Mouse (Mus musculus) limb, embryonic 15.5 days (tissue): ENCODE results near the gene Enthd1. TPM values are rescaled to one million over a fixed set of nuclear protein-coding genes. Genes with fewer than 3 reads are reported as not detected.
A peak's percentile ranks its signal among the peaks of the same experiment; 100 is the strongest.

Experiments used
- ATAC-seq: fragments of 200-750 bp; cut with Nextera tagmentation; 2 replicates; pipeline ENCODE4 v1.8.0; 2017; ENCODE audit warnings: low read depth, moderate TSS enrichment; ENCODE audit not compliant: insufficient number of reproducible peaks, low FRiP score, low TSS enrichment
- H3K27ac ChIP-seq: fragments of 300-500 bp; sonication (generic); 2 replicates; pipeline ENCODE4 v1.5.1; 2015; ENCODE audit warnings: moderate library complexity, mild to moderate bottlenecking, inconsistent platforms
- H3K27me3 ChIP-seq: fragments of 300-500 bp; sonication (generic); 2 replicates; pipeline ENCODE4 v1.6.1; 2015; ENCODE audit warnings: inconsistent platforms
- H3K36me3 ChIP-seq: fragments of 300-500 bp; sonication (generic); 2 replicates; pipeline ENCODE4 v1.6.1; 2015; ENCODE audit warnings: inconsistent platforms
- H3K4me1 ChIP-seq: fragments of 300-500 bp; sonication (generic); 2 replicates; pipeline ENCODE4 v1.6.1; 2015; ENCODE audit warnings: inconsistent platforms
- H3K4me2 ChIP-seq: fragments of 300-500 bp; sonication (generic); 2 replicates; pipeline ENCODE4 v1.6.1; 2015; ENCODE audit warnings: mild to moderate bottlenecking, inconsistent platforms
- H3K4me3 ChIP-seq: fragments of 300-500 bp; sonication (generic); 2 replicates; pipeline ENCODE4 v1.5.1; 2015; ENCODE audit warnings: mild to moderate bottlenecking, inconsistent platforms
- H3K9ac ChIP-seq: fragments of 300-500 bp; sonication (generic); 2 replicates; pipeline ENCODE4 v1.6.1; 2015; ENCODE audit warnings: inconsistent platforms
- H3K9me3 ChIP-seq: fragments of 300-500 bp; sonication (generic); 2 replicates; pipeline ENCODE4 v1.6.1; 2016; ENCODE audit warnings: inconsistent platforms
- WGBS: fragments of 180-500 bp; shearing (Covaris S2); methylation state at CpG from one replicate; pipeline ENCODE4 v1.1.7; 2015; 5-methylcytosine and 5-hydroxymethylcytosine counted together
- polyA plus RNA-seq: library from polyadenylated mRNA; unstranded; fragments of >200 nt; fragmentation: Nextera tagmentation; extraction: Ambion mirVana; gene quantifications from 2 replicates; pipeline ENCODE4 v1.2.1, GENCODE M21; 2015

Enthd1 gene
- polyA plus RNA-seq, result 0.09 TPM in 1 of 2 replicates, not detected in the other

- H3K27ac ChIP-seq, result no peak within 1 kb of the TSS
- no peak within 1 kb of the TSS for H3K4me3 ChIP-seq
- no peak within 1 kb of the TSS for H3K9ac ChIP-seq
- no peaks in the 10 kb centered on the region for H3K36me3 ChIP-seq
- H3K9me3 ChIP-seq, result no peaks in the 10 kb centered on the region
- WGBS, result 77% methylated on average over 19 of the region's 19 CpGs
- no peaks in the 10 kb centered on the region for H3K4me1 ChIP-seq
- no peak for ATAC-seq
- H3K27me3 ChIP-seq, result no peaks in the 10 kb centered on the region
- H3K4me2 ChIP-seq, result no peak within 1 kb of the TSS
Measured at GRCm38 (mm10) chr15:80565106-80565665, at the start of gene Enthd1. Enthd1 (minus strand) TSS chr15:80565156.

GRCm38 (mm10) chr15:80613904-80614303 is 48.9 kb upstream of the Enthd1 start:
- H3K4me3 ChIP-seq, result no peak overlapping the region
- H3K36me3 ChIP-seq, result no peaks in the 10 kb centered on the region
- H3K27ac ChIP-seq, result no peak overlapping the region
- H3K9me3 ChIP-seq, result no peaks in the 10 kb centered on the region
- no peak overlapping the region for H3K9ac ChIP-seq
- no peak for ATAC-seq
- whole genome bisulfite sequencing, result 29% methylated on average over 5 of the region's 5 CpGs
- peaks cover 18% of the 10 kb centered on the region; the same call in 1 of the 2 replicates for H3K27me3 ChIP-seq
- H3K4me2 ChIP-seq, result no peak overlapping the region
- H3K4me1 ChIP-seq, result peaks cover 11% of the 10 kb centered on the region; the same call in 1 of the 2 replicates

GRCm38 (mm10) chr15:80611478-80611877 is 46.5 kb upstream of the Enthd1 start:
- Histone ChIP-seq H3K9me3 (no peaks in the 10 kb centered on the region), H3K4me1 (peaks cover 13% of the 10 kb centered on the region; the same call in 1 of the 2 replicates), H3K4me2 (no peak overlapping the region), H3K27ac (no peak overlapping the region), H3K27me3 (peaks cover 7% of the 10 kb centered on the region; the same call in 1 of the 2 replicates), H3K4me3 (no peak overlapping the region), H3K9ac (no peak overlapping the region), H3K36me3 (no peaks in the 10 kb centered on the region)
- 43% methylated on average over 5 of the region's 5 CpGs for WGBS
- ATAC-seq, result no peak

GRCm38 (mm10) chr15:80610335-80610734 is 45.4 kb upstream of the Enthd1 start:
- peaks cover 8% of the 10 kb centered on the region; the same call in 1 of the 2 replicates for H3K4me1 ChIP-seq
- H3K9me3 ChIP-seq, result no peaks in the 10 kb centered on the region
- H3K4me3 ChIP-seq, result no peak overlapping the region
- H3K27ac ChIP-seq, result no peak overlapping the region
- no peak overlapping the region for H3K9ac ChIP-seq
- H3K4me2 ChIP-seq, result no peak overlapping the region
- no peak for ATAC-seq
- no peaks in the 10 kb centered on the region for H3K27me3 ChIP-seq
- H3K36me3 ChIP-seq, result no peaks in the 10 kb centered on the region
- 57% methylated on average over 2 of the region's 2 CpGs for WGBS

- no peak overlapping the region for H3K4me2 ChIP-seq
- 57% methylated on average over 3 of the region's 3 CpGs for WGBS
- H3K27me3 ChIP-seq, result no peaks in the 10 kb centered on the region
- no peaks in the 10 kb centered on the region for H3K36me3 ChIP-seq
- H3K9ac ChIP-seq, result no peak overlapping the region
- H3K9me3 ChIP-seq, result no peaks in the 10 kb centered on the region
- ATAC-seq, result no peak
- H3K4me3 ChIP-seq, result no peak overlapping the region
- H3K27ac ChIP-seq, result no peak overlapping the region
- 0 out of 2 replicates have a peak, but pooled peaks cover 2% of the 10 kb centered on the region for H3K4me1 ChIP-seq
Measured at GRCm38 (mm10) chr15:80607970-80608369, 43.0 kb upstream of the Enthd1 start.

- Histone ChIP-seq H3K4me1 (peaks cover 14% of the 10 kb centered on the region), H3K4me3 (no peak overlapping the region), H3K9me3 (no peaks in the 10 kb centered on the region), H3K27me3 (no peaks in the 10 kb centered on the region), H3K9ac (no peak overlapping the region), H3K27ac (no peak overlapping the region), H3K4me2 (no peak overlapping the region), H3K36me3 (no peaks in the 10 kb centered on the region)
- WGBS, result 85% methylated on average over 6 of the region's 6 CpGs
- ATAC-seq, result no peak
Measured at GRCm38 (mm10) chr15:80604026-80604425, 39.1 kb upstream of the Enthd1 start.

- no peak for ATAC-seq
- H3K4me2 ChIP-seq, result no peak overlapping the region
- no peak overlapping the region for H3K4me3 ChIP-seq
- 48% methylated on average over 7 of the region's 7 CpGs for WGBS
- no peaks in the 10 kb centered on the region for H3K9me3 ChIP-seq
- no peaks in the 10 kb centered on the region for H3K36me3 ChIP-seq
- H3K27me3 ChIP-seq, result no peaks in the 10 kb centered on the region
- H3K27ac ChIP-seq, result no peak overlapping the region
- H3K9ac ChIP-seq, result no peak overlapping the region
- H3K4me1 ChIP-seq, result peaks cover 18% of the 10 kb centered on the region
Measured at GRCm38 (mm10) chr15:80602487-80602886, 37.5 kb upstream of the Enthd1 start.

- no peak overlapping the region for H3K4me2 ChIP-seq
- H3K4me1 ChIP-seq, result peaks cover 18% of the 10 kb centered on the region
- no peaks in the 10 kb centered on the region for H3K36me3 ChIP-seq
- no peaks in the 10 kb centered on the region for H3K9me3 ChIP-seq
- no peak overlapping the region for H3K4me3 ChIP-seq
- 40% methylated on average over 7 of the region's 7 CpGs for WGBS
- H3K9ac ChIP-seq, result no peak overlapping the region
- H3K27ac ChIP-seq, result no peak overlapping the region
- H3K27me3 ChIP-seq, result no peaks in the 10 kb centered on the region
- no peak for ATAC-seq
Measured at GRCm38 (mm10) chr15:80601456-80601855, 36.5 kb upstream of the Enthd1 start.

- Histone ChIP-seq H3K9me3 (no peaks in the 10 kb centered on the region), H3K9ac (no peak overlapping the region), H3K27ac (no peak overlapping the region), H3K4me1 (peaks cover 23% of the 10 kb centered on the region), H3K36me3 (no peaks in the 10 kb centered on the region), H3K4me3 (no peak overlapping the region), H3K27me3 (no peaks in the 10 kb centered on the region), H3K4me2 (0 out of 2 replicates have a peak overlapping the region, but pooled peaks have one; percentile 24)
- WGBS, result 31% methylated on average over 4 of the region's 4 CpGs
- no peak for ATAC-seq
Measured at GRCm38 (mm10) chr15:80599843-80600242, 34.9 kb upstream of the Enthd1 start.

GRCm38 (mm10) chr15:80599213-80599750 is 34.3 kb upstream of the Enthd1 start:
- no peaks in the 10 kb centered on the region for H3K9me3 ChIP-seq
- peak overlapping the region; percentile 24; the same call in 1 of the 2 replicates for H3K4me2 ChIP-seq
- no peak overlapping the region for H3K9ac ChIP-seq
- ATAC-seq, result no peak
- H3K27me3 ChIP-seq, result no peaks in the 10 kb centered on the region
- WGBS, result 31% methylated on average over 16 of the region's 16 CpGs
- H3K36me3 ChIP-seq, result no peaks in the 10 kb centered on the region
- H3K4me1 ChIP-seq, result peaks cover 23% of the 10 kb centered on the region
- no peak overlapping the region for H3K4me3 ChIP-seq
- no peak overlapping the region for H3K27ac ChIP-seq

GRCm38 (mm10) chr15:80598750-80599149 is 33.8 kb upstream of the Enthd1 start:
- Histone ChIP-seq H3K4me2 (peak overlapping the region; percentile 24; the same call in 1 of the 2 replicates), H3K4me3 (no peak overlapping the region; the same call in 1 of the 2 replicates), H3K9ac (no peak overlapping the region), H3K27me3 (no peaks in the 10 kb centered on the region), H3K4me1 (peaks cover 23% of the 10 kb centered on the region), H3K9me3 (no peaks in the 10 kb centered on the region), H3K27ac (no peak overlapping the region), H3K36me3 (no peaks in the 10 kb centered on the region)
- ATAC-seq, result no peak
- 24% methylated on average over 12 of the region's 12 CpGs for WGBS

GRCm38 (mm10) chr15:80593877-80594276 is 28.9 kb upstream of the Enthd1 start:
- 67% methylated on average over 5 of the region's 5 CpGs for WGBS
- H3K27me3 ChIP-seq, result no peaks in the 10 kb centered on the region
- no peaks in the 10 kb centered on the region for H3K9me3 ChIP-seq
- H3K4me2 ChIP-seq, result no peak overlapping the region
- H3K4me1 ChIP-seq, result peaks cover 10% of the 10 kb centered on the region
- H3K9ac ChIP-seq, result no peak overlapping the region
- H3K36me3 ChIP-seq, result no peaks in the 10 kb centered on the region
- no peak overlapping the region for H3K27ac ChIP-seq
- ATAC-seq, result no peak
- H3K4me3 ChIP-seq, result no peak overlapping the region
